Comparison of ENCODE assay signal across 9 mouse cellular contexts in the genomic region with DNA sequence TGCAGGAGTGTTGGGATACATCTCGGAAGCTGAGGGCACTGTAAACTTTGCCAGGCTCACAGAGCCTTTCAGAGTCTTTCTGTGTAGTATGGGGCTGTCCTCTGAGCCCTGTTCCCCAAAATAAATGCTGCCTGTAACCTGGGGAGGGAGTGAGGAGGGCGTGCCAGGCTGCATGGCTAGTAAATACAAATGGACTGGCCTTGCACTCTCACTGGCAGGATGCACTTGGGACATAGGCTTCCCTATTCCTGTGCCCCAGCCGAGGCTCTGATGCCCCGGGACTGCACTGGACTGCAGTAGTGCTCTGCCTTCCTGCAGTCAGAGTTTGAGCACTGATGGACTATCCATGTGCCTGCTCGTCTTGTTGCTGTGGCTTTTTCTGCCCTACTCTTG. TPM values are rescaled to one million over a fixed set of nuclear protein-coding genes. Genes with fewer than 3 reads are reported as not detected.
DNase-seq lines count a peak whose midpoint lies in the region; ATAC-seq and TF ChIP-seq lines count a peak whose summit lies in the region.
"Had no signal": no experiment of that assay in that cellular context is flagged by ENCODE, and none has a peak within 500 bp of the region (broad histone marks: within the 10 kb centered on the region; RNA-seq: fewer than 3 reads in every experiment).

No protein-coding gene starts in this region.

- H3K27me3 ChIP-seq in heart, embryonic 10.5 days (ENCODE audit: insufficient read depth, poor library complexity, severe bottlenecking), result no peaks in the 10 kb centered on the region
- H3K27me3 ChIP-seq in hindbrain, embryonic 12.5 days, result no peaks in the 10 kb centered on the region
- no peaks in the 10 kb centered on the region for H3K27me3 ChIP-seq in midbrain, embryonic 12.5 days

- intact Hi-C loops in heart, postnatal 25 days (cut with DNase I), result no loop called here

- TF ChIP-seq CTCF in bone marrow macrophage, adult 2 months (IDR thresholded peaks at IDR 0.05; ENCODE audit: low read depth, low read length), result no peak

- DNase-seq in heart, embryonic 10.5 days (ENCODE audit: low spot score), result no peak
- no peak for DNase-seq in heart, postnatal 25 days (ENCODE audit: low spot score)
- no peak for DNase-seq in left cerebral cortex, adult 18-20 months (ENCODE audit: low spot score in 2 of 2)
- DNase-seq in adipocyte (ENCODE audit: low spot score), result no peak
- DNase-seq in urinary bladder, postnatal 4 days (ENCODE audit: low spot score in 2 of 2), result no peak

- H3K9me3 ChIP-seq in heart, embryonic 10.5 days, result no peaks in the 10 kb centered on the region
- no peaks in the 10 kb centered on the region for H3K9me3 ChIP-seq in hindbrain, embryonic 12.5 days (replicated peaks)
- H3K9me3 ChIP-seq in midbrain, embryonic 12.5 days, result no peaks in the 10 kb centered on the region
- H3K9me3 ChIP-seq: G1E had no signal

- 35% methylated on average over 5 of the region's 5 CpGs for WGBS in heart, embryonic 10.5 days
- 48% methylated on average over 5 of the region's 5 CpGs for WGBS in hindbrain, embryonic 12.5 days
- WGBS in midbrain, embryonic 12.5 days, result 67% methylated on average over 5 of the region's 5 CpGs

- H3K36me3 ChIP-seq in heart, embryonic 10.5 days, result peaks cover 69% of the 10 kb centered on the region
- peaks cover 43% of the 10 kb centered on the region for H3K36me3 ChIP-seq in hindbrain, embryonic 12.5 days
- peaks cover 61% of the 10 kb centered on the region for H3K36me3 ChIP-seq in midbrain, embryonic 12.5 days

- no peak for ATAC-seq in hindbrain, embryonic 12.5 days (ENCODE audit: low FRiP score)
- ATAC-seq in midbrain, embryonic 12.5 days (ENCODE audit: low FRiP score, low read depth), result no peak

- H3K4me3 ChIP-seq in heart, embryonic 10.5 days, result peak overlapping the region; percentile 53
- peak overlapping the region; percentile 59 for H3K4me3 ChIP-seq in bone marrow macrophage, adult 2 months (ENCODE audit: insufficient read depth, low read length)
- H3K4me3 ChIP-seq in hindbrain, embryonic 12.5 days, result no peak overlapping the region
- 0 out of 2 replicates have a peak overlapping the region, but pooled peaks have one; percentile 4 for H3K4me3 ChIP-seq in midbrain, embryonic 12.5 days

- H3K4me2 ChIP-seq in hindbrain, embryonic 12.5 days (replicated peaks), result peak overlapping the region; percentile 43
- peak overlapping the region; percentile 44 for H3K4me2 ChIP-seq in midbrain, embryonic 12.5 days (replicated peaks)

- peak overlapping the region; percentile 93 for H3K27ac ChIP-seq in heart, embryonic 10.5 days
- H3K27ac ChIP-seq in bone marrow macrophage, adult 2 months (ENCODE audit: insufficient read depth, low read depth, low read length), result peak overlapping the region; percentile 99
- H3K27ac ChIP-seq in hindbrain, embryonic 12.5 days, result peak overlapping the region; percentile 99
- H3K27ac ChIP-seq in midbrain, embryonic 12.5 days (replicated peaks), result peak overlapping the region; percentile 98

- H3K4me1 ChIP-seq in heart, embryonic 10.5 days, result peaks cover 82% of the 10 kb centered on the region
- H3K4me1 ChIP-seq in bone marrow macrophage, adult 2 months (ENCODE audit: control insufficient read depth, insufficient read depth, low read length), result peaks cover 37% of the 10 kb centered on the region
- H3K4me1 ChIP-seq in hindbrain, embryonic 12.5 days, result peaks cover 61% of the 10 kb centered on the region
- peaks cover 47% of the 10 kb centered on the region for H3K4me1 ChIP-seq in midbrain, embryonic 12.5 days

- TF ChIP-seq POLR2A in bone marrow macrophage, adult 2 months (IDR thresholded peaks at IDR 0.05; ENCODE audit: borderline replicate concordance, low read depth, low read length), result no peak

- peak overlapping the region; percentile 57 for H3K9ac ChIP-seq in hindbrain, embryonic 12.5 days
- peak overlapping the region; percentile 57 for H3K9ac ChIP-seq in midbrain, embryonic 12.5 days (replicated peaks)

RNA-seq across cellular contexts. Expression of a gene that starts 26.7 kb away (rescaled TPM):
- 129 and 140 TPM in 2 replicates for polyA plus RNA-seq in heart, embryonic 10.5 days (2016; fragmentation: Nextera tagmentation; extraction: Ambion mirVana)
- 10 to 100 TPM; 91.2 to 92.3 TPM for total RNA-seq in heart, postnatal 25 days (2021)
- 110 TPM in 2 replicates for polyA plus RNA-seq in bone marrow macrophage, adult 2 months (2012; ENCODE audit: insufficient read depth, insufficient read length, missing spikeins)
- 133 and 134 TPM in 2 replicates for polyA plus RNA-seq in hindbrain, embryonic 12.5 days (2016; fragmentation: Nextera tagmentation; extraction: Ambion mirVana)
- 128 and 129 TPM in 2 replicates for polyA plus RNA-seq in midbrain, embryonic 12.5 days (2016; fragmentation: Nextera tagmentation; extraction: Ambion mirVana)
- 100 to 1,000 TPM; 182 to 189 TPM for total RNA-seq in left cerebral cortex, adult 18-20 months (2021)

RNA-seq across cellular contexts. Expression of a gene that starts 26.9 kb away (rescaled TPM):
- polyA plus RNA-seq in heart, embryonic 10.5 days (2016; fragmentation: Nextera tagmentation; extraction: Ambion mirVana), result 36.1 and 55.2 TPM in 2 replicates
- 100 to 1,000 TPM; 433 to 486 TPM for total RNA-seq in heart, postnatal 25 days (2021)
- 66.4 and 67.4 TPM in 2 replicates for polyA plus RNA-seq in bone marrow macrophage, adult 2 months (2012; ENCODE audit: insufficient read depth, insufficient read length, missing spikeins)
- polyA plus RNA-seq in hindbrain, embryonic 12.5 days (2016; fragmentation: Nextera tagmentation; extraction: Ambion mirVana), result 23.9 and 26.8 TPM in 2 replicates
- polyA plus RNA-seq in midbrain, embryonic 12.5 days (2016; fragmentation: Nextera tagmentation; extraction: Ambion mirVana), result 20.4 and 22.6 TPM in 2 replicates
- total RNA-seq in left cerebral cortex, adult 18-20 months (2021), result 10 to 100 TPM; 53.7 to 57.3 TPM

RNA-seq across cellular contexts. Expression of a gene that starts 31.5 kb away (rescaled TPM):
- 1.00 and 2.2 TPM in 2 replicates for polyA plus RNA-seq in heart, embryonic 10.5 days (2016; fragmentation: Nextera tagmentation; extraction: Ambion mirVana)
- 1 to 10 TPM; 4.1 to 6.9 TPM for total RNA-seq in heart, postnatal 25 days (2021)
- polyA plus RNA-seq in bone marrow macrophage, adult 2 months (2012; ENCODE audit: insufficient read depth, insufficient read length, missing spikeins), result 2.0 and 2.4 TPM in 2 replicates
- 4.7 and 4.8 TPM in 2 replicates for polyA plus RNA-seq in hindbrain, embryonic 12.5 days (2016; fragmentation: Nextera tagmentation; extraction: Ambion mirVana)
- polyA plus RNA-seq in midbrain, embryonic 12.5 days (2016; fragmentation: Nextera tagmentation; extraction: Ambion mirVana), result 2.7 and 3.4 TPM in 2 replicates
- 10 to 100 TPM; 30.3 to 30.4 TPM for total RNA-seq in left cerebral cortex, adult 18-20 months (2021)
- total RNA-seq: G1E had no signal
- polyA plus RNA-seq: G1E had no signal

RNA-seq across cellular contexts. Expression of a gene that starts 50.4 kb away (rescaled TPM):
- polyA plus RNA-seq in heart, embryonic 10.5 days (2016; fragmentation: Nextera tagmentation; extraction: Ambion mirVana), result 29.9 and 36.1 TPM in 2 replicates
- 10 to 100 TPM in 1 of 2 experiments, 1 to 10 TPM in 1; 8.3 to 10.4 TPM for total RNA-seq in heart, postnatal 25 days (2021)
- polyA plus RNA-seq in bone marrow macrophage, adult 2 months (2012; ENCODE audit: insufficient read depth, insufficient read length, missing spikeins), result 24.2 and 28.7 TPM in 2 replicates
- 46.9 and 50.2 TPM in 2 replicates for polyA plus RNA-seq in hindbrain, embryonic 12.5 days (2016; fragmentation: Nextera tagmentation; extraction: Ambion mirVana)
- 51.2 and 52.3 TPM in 2 replicates for polyA plus RNA-seq in midbrain, embryonic 12.5 days (2016; fragmentation: Nextera tagmentation; extraction: Ambion mirVana)
- 10 to 100 TPM; 24.2 to 27.5 TPM for total RNA-seq in left cerebral cortex, adult 18-20 months (2021)
